Mouse (Mus musculus): ENCODE results near the gene Pitx3.
"Not testable (repeated sequence)": the region's sequence is repeated elsewhere in the genome, so short reads cannot be mapped to it uniquely, and the experiment has no call there.

Gene Pitx3

DNA sequence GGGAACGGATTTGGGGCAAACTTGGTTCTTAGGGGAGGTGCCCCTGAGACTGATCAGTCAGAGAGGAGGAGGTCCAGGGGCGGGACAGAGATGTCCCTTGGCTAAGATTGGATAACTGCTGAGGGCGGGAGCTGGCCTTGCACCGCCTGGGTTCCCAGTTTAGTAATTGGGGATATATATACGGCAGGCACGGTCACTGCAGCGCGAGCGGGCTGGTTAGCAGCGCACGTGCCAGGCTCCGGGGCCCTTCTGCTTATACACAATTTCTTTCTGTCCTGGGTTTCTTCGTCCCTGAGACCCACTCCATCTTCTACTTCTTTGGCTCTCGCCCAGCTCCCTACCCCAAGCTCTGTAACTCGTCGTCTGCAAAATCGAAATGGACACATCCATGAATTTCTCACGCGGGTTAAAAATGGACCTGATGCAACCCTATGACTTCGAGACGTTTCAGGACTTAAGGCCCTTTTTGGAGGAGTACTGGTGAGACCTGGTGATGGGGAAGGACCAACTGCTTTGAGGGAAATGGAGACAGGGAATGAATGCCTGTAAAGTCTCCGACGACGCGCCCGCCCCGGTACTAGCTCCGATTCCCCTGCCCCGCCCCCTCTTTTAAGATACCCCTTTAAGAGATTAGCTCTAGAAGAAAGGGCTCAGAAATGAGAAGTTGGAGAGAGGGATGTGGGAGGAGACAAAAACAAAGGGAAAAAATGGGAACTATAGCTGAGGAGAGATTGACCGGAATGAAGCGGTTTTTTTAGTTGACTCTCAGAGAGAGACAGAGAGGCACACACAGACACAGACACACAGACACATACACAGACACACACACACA is 16.2 kb downstream of the Pitx3 start, which contains the start of gene Elovl3:
Gene Elovl3, plus strand, starts transcription at position 204 of the 832 bp plus-strand sequence.
- DNase-seq (ENCODE audit: low read depth, low spot score), result no peak

DNA sequence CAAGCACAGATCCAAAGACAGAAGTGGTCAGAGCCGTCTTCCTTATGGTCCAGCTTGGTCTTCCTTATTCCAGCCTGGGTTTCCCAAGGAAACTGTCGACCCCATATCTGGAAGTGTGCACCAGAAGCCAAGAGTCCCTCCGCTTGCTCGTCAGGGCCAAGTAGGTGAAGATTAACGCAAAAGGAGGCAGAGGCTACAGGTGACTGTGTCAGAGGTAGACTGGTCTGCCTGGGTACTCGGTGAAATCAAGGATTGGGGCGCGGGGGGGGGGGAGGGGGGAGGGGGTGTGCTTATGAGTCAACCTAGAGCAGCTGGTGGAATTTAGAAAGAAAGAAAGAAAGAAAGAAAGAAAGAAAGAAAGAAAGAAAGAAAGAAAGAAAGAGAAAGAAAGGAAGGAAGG is 16.8 kb downstream of the Pitx3 start:
- DNase-seq (ENCODE audit: low read depth, low spot score), result no peak

DNA sequence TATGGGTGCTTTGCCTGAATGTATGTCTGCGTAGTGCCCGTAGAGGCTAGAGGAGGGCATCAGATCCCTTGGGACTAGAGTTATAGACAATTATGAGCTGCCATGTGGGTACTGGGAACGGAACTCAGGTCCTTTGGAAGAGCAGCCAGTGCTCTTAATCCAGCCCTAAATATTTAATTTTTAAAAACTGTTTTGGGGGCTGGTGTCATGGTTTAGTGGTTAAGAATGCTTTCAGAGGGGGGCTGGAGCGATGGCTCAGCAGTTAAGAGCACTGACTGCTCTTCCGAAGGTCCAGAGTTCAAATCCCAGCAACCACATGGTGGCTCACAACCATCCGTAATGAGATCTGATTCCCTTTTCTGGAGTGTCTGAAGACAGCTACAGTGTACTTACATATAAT is 18.4 kb downstream of the Pitx3 start:
- not testable (repeated sequence) for DNase-seq (ENCODE audit: low read depth, low spot score)

DNA sequence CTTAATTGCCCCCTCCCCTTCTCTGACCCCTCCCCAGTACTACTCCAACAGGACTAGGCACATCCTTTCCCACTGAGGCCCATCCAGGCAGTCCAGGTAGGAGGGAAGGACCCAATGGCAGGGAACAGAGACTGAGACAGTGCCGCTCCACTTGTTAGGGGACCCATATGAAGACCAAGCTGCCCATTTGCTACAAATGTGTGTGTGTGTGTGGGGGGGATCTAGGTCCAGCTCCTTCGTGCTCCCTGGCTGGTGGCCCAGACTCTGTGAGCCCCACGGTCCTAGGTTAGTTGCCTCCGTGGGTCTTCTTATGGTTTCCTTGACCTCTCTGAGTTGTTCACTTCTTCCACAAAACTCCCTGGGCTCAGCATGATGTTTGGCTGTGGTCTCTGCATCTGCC is 21.8 kb downstream of the Pitx3 start:
- no peak for DNase-seq (ENCODE audit: low read depth, low spot score)

DNA sequence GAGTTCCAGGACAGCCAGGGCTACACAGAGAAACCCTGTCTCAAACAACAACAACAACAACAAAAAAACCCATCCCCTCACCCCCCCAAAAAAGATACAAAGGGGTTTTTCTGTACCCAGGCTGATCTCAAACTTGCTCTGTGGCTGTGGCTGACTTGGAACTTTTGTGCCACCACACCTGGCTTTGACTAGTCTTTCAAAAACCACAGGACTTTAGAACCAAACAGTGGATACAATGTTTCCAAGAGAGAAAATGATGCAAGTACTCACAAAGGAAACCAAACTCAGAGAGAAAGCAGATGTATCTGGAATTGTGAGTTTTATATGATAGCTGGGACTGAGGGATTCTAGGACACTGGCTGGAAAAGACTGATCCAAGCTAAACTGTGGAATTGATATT is 23.5 kb downstream of the Pitx3 start:
- no peak for DNase-seq (ENCODE audit: low read depth, low spot score)

DNA sequence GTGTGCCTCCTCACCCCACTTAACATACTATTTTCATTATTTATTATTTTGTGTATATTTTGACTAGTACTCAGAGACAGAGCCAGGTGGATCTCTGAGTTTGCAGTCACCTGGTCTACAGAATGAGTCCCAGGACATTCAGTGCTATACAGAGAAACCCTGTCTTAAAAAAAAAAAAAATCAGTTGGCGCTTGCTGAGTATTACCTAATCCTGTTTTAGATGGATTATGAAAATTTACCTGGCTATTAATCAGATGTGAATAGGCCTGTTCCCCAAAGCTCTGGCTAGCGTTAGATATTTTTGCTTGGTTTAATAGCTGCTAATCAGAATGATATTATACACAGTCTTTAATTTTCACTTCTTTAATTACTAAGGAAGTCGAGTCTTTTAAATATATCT is 24.2 kb downstream of the Pitx3 start:
- DNase-seq (ENCODE audit: low read depth, low spot score), result no peak

DNA sequence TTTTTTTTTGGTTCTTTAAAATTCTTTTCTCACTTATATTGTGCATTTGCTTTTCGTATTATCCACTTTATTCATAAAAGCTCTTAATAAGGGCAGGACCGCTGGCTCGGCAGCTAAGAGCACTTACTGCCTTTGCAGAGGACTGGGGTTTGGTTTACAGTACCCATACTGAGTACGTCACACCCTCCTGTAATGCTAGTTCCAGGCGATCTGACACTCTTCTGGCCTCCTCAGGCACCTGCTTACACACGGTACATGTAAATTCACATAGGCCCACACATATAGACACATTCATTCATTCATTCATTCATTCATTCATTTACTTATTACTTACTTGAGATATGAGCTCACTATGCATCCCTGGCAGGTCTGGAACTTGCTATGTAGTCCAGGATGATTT is 27.3 kb downstream of the Pitx3 start:
- DNase-seq (ENCODE audit: low read depth, low spot score), result no peak

DNA sequence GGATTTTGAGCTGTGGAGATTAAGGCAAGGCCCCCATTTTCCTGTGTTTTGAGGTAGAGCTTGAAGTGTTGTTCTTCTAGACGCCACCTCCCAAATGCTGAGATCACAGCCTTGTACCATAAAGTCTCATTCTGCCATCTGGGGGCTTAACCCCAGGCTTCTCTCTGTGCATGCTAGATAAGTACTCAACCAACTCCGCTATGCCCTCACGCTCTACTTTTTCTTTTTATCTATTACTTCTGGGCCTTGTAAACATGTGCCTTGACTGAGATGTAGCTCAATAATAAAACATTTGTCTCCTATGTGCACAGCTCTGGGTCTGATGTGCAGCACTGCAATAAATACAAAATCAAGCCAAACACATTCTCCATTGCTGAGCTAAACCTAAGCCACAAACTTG is 28.7 kb downstream of the Pitx3 start:
- DNase-seq (ENCODE audit: low read depth, low spot score), result no peak

DNA sequence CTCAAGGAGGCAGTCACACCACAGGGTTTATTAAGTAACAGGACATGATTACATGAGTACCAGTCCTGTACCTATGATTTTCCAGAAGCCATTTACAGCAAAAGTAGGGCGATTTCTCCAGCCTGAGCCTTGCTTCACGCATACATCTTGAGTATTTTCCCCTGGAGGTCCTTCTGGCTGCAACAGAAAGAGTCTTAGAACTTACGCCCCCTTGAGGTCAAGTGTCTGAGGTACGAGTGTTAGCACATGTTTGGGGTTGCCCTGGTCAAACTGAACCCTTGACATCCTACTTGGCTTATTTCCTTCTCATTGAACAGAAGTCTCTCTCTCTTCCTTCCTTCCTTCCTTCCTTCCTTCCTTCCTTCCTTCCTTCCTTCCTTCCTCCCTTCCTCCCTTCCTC is 33.5 kb downstream of the Pitx3 start:
- no peak for DNase-seq (ENCODE audit: low read depth, low spot score)

DNA sequence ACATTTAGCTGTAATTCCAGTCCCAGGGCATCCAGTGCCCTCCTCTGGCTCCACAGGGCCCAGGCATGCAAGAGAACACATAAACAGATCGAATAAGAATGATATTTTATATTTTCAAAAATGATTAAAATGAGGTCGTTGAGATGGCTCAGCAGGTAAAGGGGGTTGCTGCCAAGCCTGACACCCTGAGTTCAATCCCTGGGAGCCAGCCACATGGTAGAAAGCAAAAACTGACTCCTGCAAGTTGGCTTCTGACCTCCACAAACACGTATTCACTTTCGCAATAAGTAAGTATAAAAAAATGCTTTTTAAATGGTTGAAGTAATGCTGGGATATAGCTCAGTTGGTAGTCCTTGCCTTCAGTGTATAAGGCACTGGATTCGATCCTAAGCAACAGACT is 37.3 kb downstream of the Pitx3 start:
- no peak for DNase-seq (ENCODE audit: low read depth, low spot score)

DNA sequence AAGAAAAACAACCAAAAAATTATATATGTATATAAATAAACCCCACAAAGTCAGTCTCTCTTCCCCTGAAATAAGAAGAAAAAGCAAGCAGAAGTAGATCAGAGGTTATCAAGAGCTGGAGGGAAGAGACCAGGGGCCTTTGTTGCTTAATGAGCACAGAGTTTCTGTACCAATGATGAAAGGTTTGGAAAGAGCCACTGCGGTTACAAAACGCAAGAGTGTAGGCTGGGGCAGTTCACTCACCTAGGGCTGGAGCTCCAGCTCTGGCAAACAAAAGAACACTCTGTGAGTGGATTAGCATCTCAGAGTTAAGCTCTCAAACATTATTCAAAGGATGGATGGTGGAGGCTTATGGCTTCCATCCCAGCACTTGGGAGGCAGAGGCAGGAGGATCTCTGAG is 37.9 kb downstream of the Pitx3 start:
- DNase-seq (ENCODE audit: low read depth, low spot score), result no peak

DNA sequence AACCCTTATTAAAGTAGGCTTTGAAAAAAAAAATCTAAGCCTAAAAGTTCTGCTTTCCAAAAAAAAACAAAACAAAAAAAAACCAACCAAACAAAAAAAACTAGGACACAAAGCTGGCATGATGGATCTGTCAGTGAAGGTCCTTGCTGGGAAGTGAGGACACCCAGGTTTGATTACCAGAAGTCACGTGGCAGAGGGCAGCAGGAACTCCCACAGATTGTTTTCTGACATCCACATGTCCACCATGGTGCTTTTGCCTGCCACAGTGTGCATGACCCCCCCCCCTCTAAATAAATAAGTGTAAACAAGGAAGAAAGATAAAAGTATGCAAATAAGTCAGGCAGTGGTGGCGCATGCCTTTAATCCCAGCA is 44.0 kb downstream of the Pitx3 start:
- no peak for DNase-seq (ENCODE audit: low read depth, low spot score)

DNA sequence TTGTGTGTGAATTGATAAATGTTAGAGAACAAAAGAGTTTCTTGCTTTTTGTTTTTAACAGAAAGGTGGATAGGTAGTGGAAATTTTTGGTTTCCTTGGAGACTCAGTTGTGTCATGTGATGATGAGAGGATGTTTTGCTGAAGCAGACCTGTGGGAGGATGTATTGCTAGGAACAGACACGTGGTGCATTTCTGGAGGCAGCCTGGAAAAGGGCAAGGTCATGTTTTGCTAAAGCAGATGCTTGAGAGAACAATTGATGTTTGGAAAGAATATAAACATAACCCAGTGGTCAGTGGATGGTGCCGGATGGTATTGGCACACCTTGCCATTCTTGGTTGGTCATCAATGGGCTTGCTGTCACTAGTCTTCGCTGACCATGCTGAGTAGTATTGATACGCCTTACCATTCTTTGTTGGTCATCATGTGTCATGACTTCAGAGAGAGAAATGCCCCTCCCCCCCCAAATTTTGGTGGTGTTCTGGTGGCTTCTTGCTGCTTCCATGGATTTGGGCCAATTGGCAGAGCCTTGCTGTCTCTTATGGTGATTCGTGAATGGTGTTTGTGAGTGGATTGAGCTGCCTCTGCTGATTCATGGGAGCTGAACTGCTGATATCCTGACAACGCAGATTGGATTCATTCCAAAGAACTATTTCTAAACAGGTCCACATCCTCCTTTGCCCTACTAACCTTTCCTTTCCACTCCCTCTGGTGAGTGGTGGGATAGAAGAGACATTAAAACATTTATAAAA is 44.5 kb downstream of the Pitx3 start:
- DNase-seq (ENCODE audit: low read depth, low spot score), result no peak

DNA sequence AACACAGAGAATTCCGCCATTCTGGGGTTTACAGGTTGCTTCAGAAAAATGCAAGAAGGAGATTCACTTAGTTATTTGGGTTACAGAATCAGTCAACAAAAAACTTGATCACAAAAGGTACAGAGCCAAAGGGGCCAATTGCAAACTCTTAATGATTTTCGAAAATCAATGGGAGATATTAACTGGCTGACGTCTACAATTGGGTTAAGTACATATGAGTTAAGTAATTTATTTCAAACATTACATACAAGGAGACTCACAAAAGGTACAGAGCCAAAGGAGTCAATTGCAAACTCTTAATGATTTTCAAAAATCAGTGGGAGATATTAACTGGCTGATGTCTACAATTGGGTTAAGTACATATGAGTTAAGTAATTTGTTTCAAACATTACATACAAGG is 48.6 kb downstream of the Pitx3 start:
- no peak for DNase-seq (ENCODE audit: low read depth, low spot score)

DNA sequence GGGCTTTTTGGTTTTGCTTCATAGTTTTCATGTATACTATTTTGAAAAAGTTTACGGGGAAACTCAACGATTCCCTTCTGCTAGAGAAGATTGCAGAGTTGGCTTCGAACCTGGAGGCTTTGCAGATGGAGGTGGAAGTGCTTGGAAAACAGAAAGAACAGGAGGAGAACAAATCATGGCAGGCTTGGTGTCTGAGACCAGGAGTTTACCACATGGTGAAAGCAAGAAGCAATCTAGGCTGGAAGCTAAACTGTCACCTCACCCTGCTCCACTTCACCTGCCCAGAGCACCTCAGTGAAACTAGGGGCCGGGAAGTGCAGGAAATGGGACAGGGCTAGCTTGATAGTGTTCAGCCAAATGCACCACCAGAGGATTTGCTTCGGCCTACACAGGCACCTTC is 51.7 kb downstream of the Pitx3 start:
- no peak for DNase-seq (ENCODE audit: low read depth, low spot score)

DNA sequence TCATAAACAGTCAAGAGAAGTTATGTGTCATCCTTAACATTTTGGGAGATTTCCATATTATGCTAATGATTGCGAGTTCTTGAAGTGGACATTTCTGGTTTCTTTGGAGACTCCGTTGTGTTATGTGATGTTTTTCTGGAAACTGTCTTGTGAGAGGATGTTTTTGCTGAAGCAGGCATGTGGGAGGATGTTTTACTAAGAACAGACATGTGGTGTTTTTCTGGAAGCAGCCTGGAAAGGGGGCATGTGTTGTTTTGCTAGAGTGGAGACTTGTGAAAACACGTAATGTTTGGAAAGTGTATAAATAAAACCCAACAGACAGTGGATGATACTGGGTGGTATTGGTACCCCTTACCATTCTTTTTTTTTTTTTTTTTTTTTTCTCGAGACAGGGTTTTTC is 52.8 kb downstream of the Pitx3 start:
- peak; percentile 57 for DNase-seq (ENCODE audit: low read depth, low spot score)

DNA sequence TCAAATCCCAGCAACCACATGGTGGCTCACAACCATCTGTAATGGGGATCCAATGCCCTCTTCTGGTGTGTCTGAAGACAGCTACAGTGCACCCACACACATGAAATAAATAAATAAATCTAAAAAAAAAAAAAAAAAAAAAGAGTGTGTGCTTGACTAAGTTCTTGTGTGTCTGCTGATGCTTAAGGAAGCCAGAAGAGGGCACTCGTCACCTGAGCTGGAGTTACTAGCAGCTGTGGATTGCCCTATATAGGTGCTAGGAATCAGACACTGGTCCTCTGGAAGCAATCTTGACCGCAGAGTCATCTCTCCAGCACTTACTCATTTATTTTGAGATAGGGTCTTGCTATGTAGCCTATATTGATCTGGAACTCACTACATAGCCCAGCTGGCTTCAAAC is 54.0 kb downstream of the Pitx3 start:
- DNase-seq (ENCODE audit: low read depth, low spot score), result no peak

DNA sequence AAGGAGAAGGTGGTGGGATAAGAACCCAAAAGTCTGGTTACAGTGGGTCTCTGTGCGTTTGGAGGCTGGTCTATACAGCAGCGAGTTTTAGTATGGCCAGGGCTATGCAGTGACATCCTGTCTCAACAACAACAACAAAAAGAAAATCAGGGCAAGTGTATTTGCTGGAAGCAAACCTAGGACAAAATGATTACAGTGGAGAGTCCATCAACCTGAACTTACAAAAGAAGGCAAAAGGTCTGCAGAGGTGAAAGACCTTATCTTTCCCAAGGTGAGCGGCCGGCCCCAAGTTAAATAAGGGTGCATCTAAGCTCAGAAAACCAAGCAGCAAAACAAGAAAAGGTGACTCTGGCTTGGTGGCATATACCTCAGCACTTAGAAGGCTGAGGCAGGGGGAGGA is 56.5 kb downstream of the Pitx3 start:
- no peak for DNase-seq (ENCODE audit: low read depth, low spot score)

DNA sequence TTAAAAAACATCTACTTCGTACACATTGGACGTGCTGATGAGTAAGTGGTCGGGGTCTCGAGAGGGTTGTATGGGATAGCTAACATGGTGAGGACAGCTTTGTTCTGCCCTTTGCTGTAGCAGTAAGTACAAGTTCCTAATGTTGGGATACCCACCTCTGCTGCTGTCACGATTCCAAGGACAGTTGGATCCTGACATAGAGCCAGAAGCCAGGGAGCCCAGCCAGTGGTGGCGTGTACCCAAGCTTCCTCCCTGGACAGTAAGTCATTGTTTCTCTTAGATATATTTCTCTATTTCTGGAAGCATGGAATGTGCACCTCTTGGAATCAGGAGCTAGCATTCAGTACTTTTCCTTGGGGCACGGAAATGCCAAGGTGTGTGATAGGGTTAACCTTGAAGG is 60.3 kb downstream of the Pitx3 start:
- no peak for DNase-seq (ENCODE audit: low read depth, low spot score)

DNA sequence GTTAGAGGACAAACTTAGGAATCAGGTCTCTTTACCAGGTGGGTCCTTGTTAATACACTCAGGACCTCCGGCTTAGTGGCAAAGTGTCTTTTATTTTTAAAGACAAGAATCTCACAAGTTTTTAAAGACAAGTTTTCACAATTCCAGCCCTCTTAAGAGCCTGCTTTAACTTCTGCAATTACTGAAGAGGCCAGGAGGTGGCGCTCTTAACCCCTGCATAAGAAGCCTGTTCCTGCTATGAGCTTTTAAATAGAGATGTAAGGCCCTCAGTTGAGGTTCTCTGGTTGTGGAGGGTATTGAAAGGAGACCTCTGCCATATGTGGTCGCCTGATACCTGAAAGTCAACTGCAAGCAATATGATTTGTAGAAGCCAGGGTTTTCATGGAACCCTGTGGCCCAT is 61.8 kb downstream of the Pitx3 start:
- DNase-seq (ENCODE audit: low read depth, low spot score), result peak; percentile 73
